Mouse (Mus musculus) intestine, embryonic 15.5 days (tissue): ENCODE results near the gene Nckap5l. TPM values are rescaled to one million over a fixed set of nuclear protein-coding genes. Genes with fewer than 3 reads are reported as not detected.
A peak's percentile ranks its signal among the peaks of the same experiment; 100 is the strongest.
"Not testable (repeated sequence)": the region's sequence is repeated elsewhere in the genome, so short reads cannot be mapped to it uniquely, and the experiment has no call there.

ENCODE experiments used
- ATAC-seq: fragments of 200-750 bp; cut with Nextera tagmentation; 2 replicates; pipeline ENCODE4 v1.8.0; 2017; ENCODE audit warnings: moderate TSS enrichment, moderate library complexity
- H3K27ac ChIP-seq: fragments of 300-500 bp; sonication (generic); 2 replicates; pipeline ENCODE4 v1.5.1; 2015; ENCODE audit warnings: mild to moderate bottlenecking, inconsistent platforms
- H3K27me3 ChIP-seq: fragments of 300-500 bp; sonication (generic); replicated peaks from 2 replicates; pipeline ENCODE4 v1.6.1; 2015; ENCODE audit warnings: inconsistent platforms
- H3K36me3 ChIP-seq: fragments of 300-500 bp; sonication (generic); 2 replicates; pipeline ENCODE4 v1.6.1; 2015; ENCODE audit warnings: inconsistent platforms
- H3K4me1 ChIP-seq: fragments of 300-500 bp; sonication (generic); replicated peaks from 2 replicates; pipeline ENCODE4 v1.6.1; 2015; ENCODE audit warnings: inconsistent platforms
- H3K4me2 ChIP-seq: fragments of 300-500 bp; sonication (generic); replicated peaks from 2 replicates; pipeline ENCODE4 v1.6.1; 2015; ENCODE audit warnings: mild to moderate bottlenecking, inconsistent platforms
- H3K4me3 ChIP-seq: fragments of 300-500 bp; sonication (generic); replicated peaks from 2 replicates; pipeline ENCODE4 v1.5.1; 2015; ENCODE audit warnings: inconsistent platforms
- H3K9ac ChIP-seq: fragments of 300-500 bp; sonication (generic); 2 replicates; pipeline ENCODE4 v1.6.1; 2015; ENCODE audit warnings: inconsistent platforms
- H3K9me3 ChIP-seq: fragments of 300-500 bp; sonication (generic); 2 replicates; pipeline ENCODE4 v1.6.1; 2016; ENCODE audit warnings: inconsistent platforms
- WGBS: fragments of 180-500 bp; shearing (Covaris S2); methylation state at CpG from one replicate; pipeline ENCODE4 v1.1.7; 2015; 5-methylcytosine and 5-hydroxymethylcytosine counted together
- polyA plus RNA-seq: library from polyadenylated mRNA; unstranded; fragments of >200 nt; fragmentation: Nextera tagmentation; extraction: Ambion mirVana; gene quantifications from 2 replicates; pipeline ENCODE4 v1.2.1, GENCODE M21; 2015

The Nckap5l gene
- polyA plus RNA-seq, 1 experiment from 2014 or later, result 5.9 TPM

DNA sequence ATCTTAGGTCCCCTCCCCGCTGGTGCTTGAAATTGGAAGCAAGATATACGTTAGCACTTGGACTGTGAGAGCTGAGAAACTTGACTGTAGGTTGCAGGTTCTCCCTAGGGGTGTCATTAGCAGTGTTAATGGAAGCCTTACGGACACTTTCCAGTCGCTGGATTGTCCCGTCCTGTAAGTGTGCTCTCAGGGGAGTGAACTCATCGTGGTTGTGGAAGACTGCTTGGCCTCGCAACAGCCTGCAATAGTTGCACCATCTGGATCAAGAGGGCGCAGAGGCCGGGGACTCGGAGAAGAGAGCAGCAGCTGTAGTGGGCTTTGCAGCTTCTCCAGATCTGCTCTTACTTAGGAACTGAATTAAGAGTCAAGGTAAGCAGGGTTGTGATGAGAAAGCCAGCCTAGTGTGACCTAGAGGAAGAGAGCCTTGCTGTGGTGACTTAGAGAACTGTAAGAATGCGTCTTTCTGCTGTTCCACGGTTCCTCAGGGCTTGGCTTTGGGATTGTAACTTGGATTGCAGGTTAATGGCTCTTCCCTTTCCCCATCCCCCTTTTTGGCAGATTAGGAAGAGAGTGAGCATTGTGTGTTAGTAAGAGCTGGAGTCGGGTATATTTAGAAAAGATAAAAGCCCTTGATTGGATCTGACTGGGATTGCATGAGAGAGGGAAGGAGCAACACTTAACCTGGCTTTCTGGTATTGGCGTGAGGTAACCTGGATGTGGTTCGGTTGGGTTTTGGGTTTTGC, 57.9 kb downstream of the Nckap5l start:
- H3K27ac ChIP-seq, result no peak overlapping the region
- no peak overlapping the region for H3K9ac ChIP-seq
- no peak overlapping the region for H3K4me2 ChIP-seq
- ATAC-seq, result no peak
- no peaks in the 10 kb centered on the region for H3K27me3 ChIP-seq
- H3K36me3 ChIP-seq, result peaks cover 13% of the 10 kb centered on the region
- H3K4me1 ChIP-seq, result peaks cover 37% of the 10 kb centered on the region
- WGBS, result 78% methylated on average over 15 of the region's 15 CpGs
- no peak overlapping the region for H3K4me3 ChIP-seq
- H3K9me3 ChIP-seq, result no peaks in the 10 kb centered on the region

DNA sequence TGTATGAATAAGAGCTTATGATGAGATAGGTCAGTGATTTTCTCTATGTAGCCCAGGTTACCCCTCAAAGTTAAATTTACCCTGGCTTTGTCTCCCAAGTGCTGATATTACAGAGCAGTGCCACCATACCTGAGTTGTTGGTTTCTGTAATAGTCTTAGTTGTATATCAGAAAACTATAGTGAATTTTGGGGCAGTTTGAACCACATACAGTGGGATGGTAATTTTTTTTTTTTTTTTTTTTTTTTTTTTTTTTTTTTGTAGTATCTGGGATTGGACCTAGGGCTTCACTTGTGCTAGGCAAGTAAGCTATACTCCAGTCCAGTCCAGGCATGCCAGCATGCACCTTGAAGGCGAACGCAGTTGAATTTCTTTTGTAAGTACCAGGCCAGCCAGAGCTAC, 59.9 kb downstream of the Nckap5l start:
- no peak for ATAC-seq
- Histone ChIP-seq H3K4me3 (no peak overlapping the region), H3K4me2 (no peak overlapping the region), H3K9ac (no peak overlapping the region), H3K27ac (no peak overlapping the region), H3K36me3 (peaks cover 3% of the 10 kb centered on the region; the same call in 1 of the 2 replicates), H3K27me3 (no peaks in the 10 kb centered on the region), H3K4me1 (peaks cover 34% of the 10 kb centered on the region), H3K9me3 (no peaks in the 10 kb centered on the region)
- 92% methylated on average over 2 of the region's 2 CpGs for WGBS

DNA sequence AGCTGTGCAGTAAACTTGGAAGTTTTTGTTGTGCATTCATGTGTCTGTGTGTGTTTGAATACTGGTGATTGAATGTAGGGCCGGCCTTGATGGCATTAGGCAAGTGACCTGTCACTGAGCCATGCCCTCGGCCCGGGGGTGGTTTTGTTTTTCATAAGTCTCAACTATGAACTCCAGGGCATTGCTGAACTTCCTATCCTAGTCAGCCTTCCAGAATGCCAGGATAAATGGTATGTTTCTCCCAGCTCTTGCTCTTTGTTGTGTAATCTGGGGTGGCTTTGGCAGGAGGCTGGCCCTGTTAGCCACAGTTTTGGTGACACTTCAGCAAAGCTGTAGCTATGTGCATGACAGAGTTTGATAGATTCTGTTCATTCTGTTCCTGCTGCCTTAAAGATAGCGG, 60.7 kb downstream of the Nckap5l start:
- H3K4me3 ChIP-seq, result no peak overlapping the region

DNA sequence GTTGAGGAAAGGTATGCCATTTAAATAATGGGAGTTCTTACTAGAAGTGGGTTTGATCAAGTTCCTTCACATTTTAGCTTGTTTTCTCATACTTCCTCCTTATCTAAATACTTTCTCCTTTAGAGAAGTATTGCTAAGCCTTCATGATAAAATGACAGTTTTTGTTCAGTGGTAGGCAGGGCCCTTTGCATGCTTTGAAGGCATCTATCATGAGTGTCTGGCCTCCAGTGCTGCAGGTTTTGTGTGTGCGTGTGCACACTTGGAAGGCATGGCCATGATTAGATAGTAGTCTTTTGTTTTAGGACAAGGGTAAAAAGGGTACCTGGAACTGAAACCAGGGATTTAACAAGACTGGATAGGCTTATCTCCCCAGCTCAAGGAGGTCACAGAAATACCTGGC, 61.1 kb downstream of the Nckap5l start:
- H3K4me1 ChIP-seq, result peaks cover 37% of the 10 kb centered on the region
- WGBS, result 43% methylated on average over 1 of the region's 1 CpGs
- H3K36me3 ChIP-seq, result no peaks in the 10 kb centered on the region
- H3K9ac ChIP-seq, result no peak overlapping the region
- H3K27me3 ChIP-seq, result no peaks in the 10 kb centered on the region
- H3K9me3 ChIP-seq, result no peaks in the 10 kb centered on the region
- ATAC-seq, result no peak
- H3K4me3 ChIP-seq, result no peak overlapping the region
- peak overlapping the region; percentile 51; the same call in 1 of the 2 replicates for H3K4me2 ChIP-seq
- no peak overlapping the region for H3K27ac ChIP-seq

More for the DNA sequence above, 60.7 kb downstream of the Nckap5l start:
- Histone ChIP-seq H3K27me3 (no peaks in the 10 kb centered on the region), H3K36me3 (no peaks in the 10 kb centered on the region), H3K9ac (no peak overlapping the region), H3K4me1 (peaks cover 37% of the 10 kb centered on the region), H3K4me2 (peak overlapping the region; percentile 51), H3K9me3 (no peaks in the 10 kb centered on the region), H3K27ac (no peak overlapping the region)
- WGBS, result 71% methylated on average over 4 of the region's 4 CpGs
- ATAC-seq, result no peak

DNA sequence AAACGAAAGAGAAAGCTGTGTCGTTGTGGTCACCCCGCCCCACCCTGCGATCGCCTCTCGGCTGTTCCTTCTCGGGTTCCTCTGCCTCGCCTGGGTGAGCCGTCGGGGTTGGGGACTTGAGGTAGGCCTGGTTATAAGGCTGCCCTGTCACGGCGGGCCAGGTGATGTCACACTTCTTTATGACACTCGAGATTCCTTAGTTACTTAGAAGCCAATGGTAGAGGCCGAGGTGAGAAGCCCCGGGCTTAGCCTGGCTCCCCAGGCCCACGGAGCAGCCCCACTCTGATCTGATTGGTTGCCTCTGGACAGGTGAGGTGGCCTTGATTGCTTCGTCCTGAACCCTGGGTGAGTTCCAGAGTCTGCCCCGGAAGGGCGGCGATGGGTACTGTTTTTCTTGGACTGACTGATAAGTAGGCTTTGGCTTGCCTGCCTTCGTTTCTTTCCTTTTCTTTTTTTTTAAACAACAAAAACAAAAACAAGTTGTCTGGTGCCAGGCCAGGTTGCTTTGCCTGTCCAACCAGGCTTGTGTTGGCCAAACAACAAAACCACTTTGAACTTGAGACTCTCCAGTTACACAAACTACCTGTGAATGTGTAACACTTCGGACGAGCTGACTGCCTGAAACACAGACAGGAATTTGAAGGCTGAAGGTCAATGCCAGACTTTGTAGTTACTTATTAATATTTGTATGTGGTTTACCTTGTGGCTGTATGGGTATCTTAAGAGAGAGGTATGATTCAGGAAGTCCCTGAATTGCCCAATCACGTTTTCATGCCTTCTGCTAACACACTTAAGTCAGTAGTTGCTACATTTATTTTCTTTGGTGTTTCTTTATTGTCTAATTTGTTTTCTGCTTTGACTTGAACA, 63.9 kb downstream of the Nckap5l start:
- H3K36me3 ChIP-seq, result no peaks in the 10 kb centered on the region
- H3K9ac ChIP-seq, result peak overlapping the region; percentile 81
- no peaks in the 10 kb centered on the region for H3K27me3 ChIP-seq
- WGBS, result 3% methylated on average over 24 of the region's 24 CpGs
- ATAC-seq, result peak; percentile 78
- H3K4me1 ChIP-seq, result peaks cover 31% of the 10 kb centered on the region
- H3K9me3 ChIP-seq, result no peaks in the 10 kb centered on the region
- H3K4me3 ChIP-seq, result peak overlapping the region; percentile 64
- H3K27ac ChIP-seq, result peak overlapping the region; percentile 97
- H3K4me2 ChIP-seq, result peak overlapping the region; percentile 86

DNA sequence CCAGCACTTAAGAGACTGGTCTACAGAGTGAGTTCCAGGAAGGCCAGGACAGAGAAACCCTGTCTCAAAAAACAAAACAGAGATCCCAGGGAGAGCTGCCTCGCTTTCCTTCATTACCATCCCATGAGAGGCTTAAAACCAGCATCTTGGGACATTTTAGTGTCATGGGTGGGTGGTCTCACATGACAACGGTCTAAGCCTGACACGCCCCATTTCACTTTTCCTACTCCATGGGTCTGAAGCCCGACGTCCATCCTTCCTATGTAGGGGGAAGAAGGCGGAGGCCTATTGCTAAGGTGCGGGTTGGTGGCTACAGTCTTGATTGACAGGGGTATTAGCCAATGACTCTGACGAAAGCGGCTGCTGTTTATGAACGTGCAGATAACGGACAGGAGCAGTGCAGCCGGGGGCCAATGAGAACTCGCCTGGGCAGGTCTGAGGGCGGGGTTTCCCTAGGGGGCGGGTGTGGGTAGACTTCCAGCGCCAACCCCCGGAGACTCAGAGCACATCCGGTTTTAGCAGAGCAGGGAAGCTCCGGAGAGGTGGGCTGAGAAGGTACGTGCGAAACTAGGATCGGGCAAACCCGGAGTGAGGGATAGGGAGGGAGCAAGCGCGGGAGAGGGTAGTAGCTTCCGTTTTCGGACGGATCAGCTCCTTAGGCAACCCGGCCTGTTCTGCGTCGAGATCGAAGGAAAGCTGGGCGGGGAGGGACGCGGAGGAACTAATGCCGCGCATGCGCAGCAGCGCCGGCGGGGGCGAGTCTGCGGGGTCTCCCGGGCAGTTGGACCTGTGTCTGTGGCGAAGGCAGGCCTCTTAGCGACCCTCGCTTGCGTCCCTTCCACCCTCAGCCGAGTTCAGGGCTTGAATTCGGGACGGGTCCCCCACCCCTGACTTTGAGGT, 64.8 kb downstream of the Nckap5l start, which contains the start of gene Tmbim6:
Gene Tmbim6 (plus strand): TSS at position 397 of the 900 bp plus-strand sequence.
- peak within 1 kb of the TSS; percentile 86 for H3K4me2 ChIP-seq
- no peaks in the 10 kb centered on the region for H3K27me3 ChIP-seq
- peak within 1 kb of the TSS; percentile 97 for H3K27ac ChIP-seq
- H3K4me1 ChIP-seq, result peaks cover 24% of the 10 kb centered on the region
- ATAC-seq, result peak; percentile 98
- H3K36me3 ChIP-seq, result no peaks in the 10 kb centered on the region
- H3K9ac ChIP-seq, result peak within 1 kb of the TSS; percentile 81
- WGBS, result under 1% methylated on average over 51 of the region's 51 CpGs
- H3K4me3 ChIP-seq, result peak within 1 kb of the TSS; percentile 64
- no peaks in the 10 kb centered on the region for H3K9me3 ChIP-seq

DNA sequence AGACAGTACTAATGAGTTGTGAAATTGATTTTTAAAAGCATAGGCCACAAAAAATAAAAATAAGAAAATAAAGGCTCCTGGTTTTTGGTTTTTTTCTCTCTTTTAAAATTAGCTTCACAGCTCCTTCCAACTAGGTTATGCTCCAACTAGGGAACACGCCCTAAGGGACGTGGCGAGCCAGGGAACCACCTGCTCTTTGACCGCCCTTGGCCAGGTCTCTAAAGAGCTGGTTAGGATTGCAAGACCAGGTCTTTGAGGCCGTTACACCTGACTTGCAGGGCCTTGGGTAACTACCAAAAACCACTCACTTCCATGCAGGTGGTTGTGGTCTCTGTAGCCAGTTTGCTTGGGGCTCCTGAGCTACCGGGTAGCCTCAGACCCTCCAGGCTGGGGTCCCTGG, 65.6 kb downstream of the Nckap5l start:
- Histone ChIP-seq H3K36me3 (no peaks in the 10 kb centered on the region), H3K9ac (peak overlapping the region; percentile 36; the same call in 1 of the 2 replicates), H3K4me3 (peak overlapping the region; percentile 64), H3K4me1 (peaks cover 21% of the 10 kb centered on the region), H3K9me3 (no peaks in the 10 kb centered on the region), H3K4me2 (peak overlapping the region; percentile 80), H3K27ac (peak overlapping the region; percentile 48), H3K27me3 (no peaks in the 10 kb centered on the region)
- 72% methylated on average over 6 of the region's 6 CpGs for WGBS
- ATAC-seq, result peak; percentile 2; the same call in 1 of the 2 replicates

DNA sequence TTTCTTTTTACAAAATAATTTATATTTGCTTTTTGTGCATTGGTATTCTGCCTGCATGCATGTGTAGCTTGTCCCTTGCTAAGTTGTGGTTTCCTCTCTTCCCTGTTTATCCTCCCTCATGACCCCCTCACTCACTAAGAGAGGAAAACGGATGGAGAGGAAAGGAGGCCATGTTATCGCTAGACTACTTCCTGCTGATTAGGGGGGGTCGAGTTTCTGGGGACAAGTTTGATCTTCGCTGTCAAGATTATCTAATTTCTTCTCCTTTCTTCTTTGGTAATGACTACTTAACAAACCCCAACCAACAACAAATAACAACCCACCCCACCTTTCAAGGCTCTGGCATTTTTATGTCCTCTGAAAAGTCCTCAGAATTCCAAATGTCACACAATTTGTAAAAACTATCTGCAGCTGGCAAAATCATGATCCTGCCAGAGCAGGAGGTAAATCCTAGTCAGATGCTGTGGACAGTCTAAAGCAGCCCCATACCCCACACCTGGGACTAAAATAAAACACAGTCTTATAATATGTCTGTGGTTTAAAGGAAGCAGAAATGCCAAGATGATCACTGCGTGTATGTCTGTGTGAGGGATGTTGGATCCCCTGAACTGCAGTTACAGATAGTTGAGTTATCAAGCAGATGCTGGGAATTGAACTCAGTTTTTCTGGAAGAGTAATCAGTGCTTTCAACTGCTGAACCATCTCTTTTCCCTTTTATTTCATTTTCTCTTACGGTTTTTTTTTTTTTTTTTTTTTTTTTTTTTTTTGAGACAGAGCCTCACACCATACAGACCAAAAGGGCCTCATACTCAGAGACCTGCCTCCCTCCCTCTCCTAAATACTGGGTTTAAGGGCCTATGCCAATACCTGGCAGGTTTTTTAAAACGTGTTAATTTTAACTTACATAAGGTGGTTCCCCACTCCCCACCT, 66.8 kb downstream of the Nckap5l start:
- H3K27me3 ChIP-seq, result no peaks in the 10 kb centered on the region
- no peak overlapping the region for H3K27ac ChIP-seq
- ATAC-seq, result no peak
- 63% methylated on average over 7 of the region's 7 CpGs for WGBS
- no peaks in the 10 kb centered on the region for H3K9me3 ChIP-seq
- H3K4me1 ChIP-seq, result peaks cover 12% of the 10 kb centered on the region
- no peak overlapping the region for H3K9ac ChIP-seq
- H3K4me3 ChIP-seq, result no peak overlapping the region
- H3K36me3 ChIP-seq, result no peaks in the 10 kb centered on the region
- H3K4me2 ChIP-seq, result no peak overlapping the region

DNA sequence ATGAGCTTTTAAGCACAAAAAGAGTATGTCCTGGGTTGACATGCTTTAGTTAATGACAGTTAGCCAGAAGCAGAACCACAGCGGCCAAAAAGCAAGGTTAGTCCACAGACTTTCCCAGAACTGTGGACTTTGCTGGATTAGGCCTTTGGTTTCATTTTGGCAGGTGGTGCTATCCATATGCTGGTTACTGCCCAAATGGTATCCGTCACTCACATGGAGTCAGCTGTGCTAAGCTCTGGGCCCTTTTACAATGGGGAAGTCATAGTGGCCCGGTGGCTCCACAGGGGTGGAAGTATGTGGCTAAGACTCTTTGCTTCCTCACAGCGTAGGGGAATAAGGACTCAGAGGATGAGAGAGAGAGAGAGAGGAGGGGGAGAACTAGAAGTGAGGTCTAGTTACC, 69.6 kb downstream of the Nckap5l start:
- Histone ChIP-seq H3K9ac (no peak overlapping the region), H3K27ac (no peak overlapping the region), H3K9me3 (no peaks in the 10 kb centered on the region), H3K4me1 (peaks cover 3% of the 10 kb centered on the region), H3K36me3 (no peaks in the 10 kb centered on the region), H3K4me2 (no peak overlapping the region), H3K27me3 (no peaks in the 10 kb centered on the region), H3K4me3 (no peak overlapping the region)
- ATAC-seq, result no peak
- 78% methylated on average over 4 of the region's 4 CpGs for WGBS

DNA sequence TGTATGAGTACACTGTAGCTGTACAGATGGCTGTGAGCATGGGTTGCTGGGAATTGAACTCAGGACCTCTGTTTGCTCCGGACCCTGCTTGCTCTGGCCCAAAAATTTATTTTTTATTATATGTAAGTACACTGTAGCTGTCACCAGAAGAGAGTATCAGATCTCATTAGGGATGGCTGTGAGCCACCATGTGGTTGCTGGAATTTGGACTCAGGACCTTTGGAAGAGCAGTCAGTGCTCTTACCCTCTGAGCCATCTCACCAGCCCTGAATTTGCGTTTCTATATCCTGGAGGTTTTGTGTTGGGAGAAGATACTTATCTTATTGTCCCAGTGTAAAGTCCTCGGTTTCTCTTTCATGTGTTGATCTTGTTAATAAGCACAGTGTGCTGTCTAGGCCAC, 70.8 kb downstream of the Nckap5l start:
- Histone ChIP-seq H3K4me2 (no peak overlapping the region), H3K4me1 (no peaks in the 10 kb centered on the region), H3K27ac (no peak overlapping the region), H3K9me3 (no peaks in the 10 kb centered on the region), H3K4me3 (no peak overlapping the region), H3K9ac (no peak overlapping the region), H3K27me3 (no peaks in the 10 kb centered on the region), H3K36me3 (no peaks in the 10 kb centered on the region)
- WGBS, result 67% methylated on average over 3 of the region's 3 CpGs
- ATAC-seq, result no peak

DNA sequence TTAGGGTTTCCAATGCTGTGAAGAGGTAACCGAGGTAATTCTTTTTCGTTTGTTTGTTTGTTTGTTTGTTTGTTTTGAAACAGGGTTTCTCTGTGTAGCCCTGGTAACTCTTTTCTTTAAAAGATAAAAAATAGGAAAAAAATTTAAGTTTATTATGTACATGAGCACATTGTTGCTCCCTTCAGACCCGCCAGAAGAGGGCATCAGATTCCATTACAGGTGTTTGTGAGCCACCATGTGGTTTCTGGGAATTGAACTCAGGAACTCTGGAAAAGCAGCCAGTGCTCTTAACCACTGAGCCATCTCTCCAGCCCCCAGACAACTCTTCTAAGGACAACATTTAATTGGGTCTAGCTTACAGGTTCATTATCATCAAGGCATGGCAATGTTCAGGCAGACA, 71.4 kb downstream of the Nckap5l start:
- not testable (repeated sequence) for H3K9ac ChIP-seq, H3K4me2 ChIP-seq, H3K36me3 ChIP-seq, H3K27me3 ChIP-seq, H3K9me3 ChIP-seq, H3K4me1 ChIP-seq, H3K4me3 ChIP-seq, H3K27ac ChIP-seq, ATAC-seq
- WGBS, result 73% methylated on average over 3 of the region's 3 CpGs
